Mouse (Mus musculus): ENCODE measurements at regions not wholly inside any gene's neighbourhood (a gene's known extent, or its start where the extent isn't known, plus 50 kb on each side); places are given as distances from the start of the nearest gene placed in this dataset.

- TF ChIP-seq CTCF (conservative IDR thresholded peaks at IDR 0.05; ENCODE audit: low read length) = peak; percentile 70
- TF ChIP-seq NANOG (IDR thresholded peaks at IDR 0.05; ENCODE audit: borderline replicate concordance, low read length) = no peak
- TF ChIP-seq POU5F1 (IDR thresholded peaks at IDR 0.05; ENCODE audit: borderline replicate concordance, low read length) = no peak
- no peaks in the 10 kb centered on the region for H3K27me3 ChIP-seq (ENCODE audit: insufficient read depth, low read length)
- no peak overlapping the region for H3K4me3 ChIP-seq (replicated peaks; ENCODE audit: low read length)
- H3K36me3 ChIP-seq (ENCODE audit: insufficient read depth, low read length) = no peaks in the 10 kb centered on the region
- H3K4me1 ChIP-seq (replicated peaks; ENCODE audit: low read depth, low read length) = no peaks in the 10 kb centered on the region
- no peaks in the 10 kb centered on the region for H3K9me3 ChIP-seq (ENCODE audit: low read length)
These were observed 221.2 kb downstream of the Myh15 start for GRCm38 (mm10) chr16:49278478-49278877.

GRCm38 (mm10) chr16:49288096-49288714 is 230.9 kb downstream of the Myh15 start:
- no peak overlapping the region for H3K4me3 ChIP-seq (replicated peaks; ENCODE audit: low read length)
- no peak for TF ChIP-seq POU5F1 (IDR thresholded peaks at IDR 0.05; ENCODE audit: borderline replicate concordance, low read length)
- TF ChIP-seq CTCF (conservative IDR thresholded peaks at IDR 0.05; ENCODE audit: low read length) = no peak
- no peaks in the 10 kb centered on the region for H3K27me3 ChIP-seq (ENCODE audit: insufficient read depth, low read length)
- no peaks in the 10 kb centered on the region for H3K36me3 ChIP-seq (ENCODE audit: insufficient read depth, low read length)
- H3K9me3 ChIP-seq (ENCODE audit: low read length) = no peaks in the 10 kb centered on the region
- no peaks in the 10 kb centered on the region for H3K4me1 ChIP-seq (replicated peaks; ENCODE audit: low read depth, low read length)

GRCm38 (mm10) chr16:49289200-49290079 is 232.2 kb downstream of the Myh15 start:
- Histone ChIP-seq H3K4me3 (replicated peaks; ENCODE audit: low read length) (no peak overlapping the region), H3K27me3 (ENCODE audit: insufficient read depth, low read length) (no peaks in the 10 kb centered on the region), H3K4me1 (replicated peaks; ENCODE audit: low read depth, low read length) (no peaks in the 10 kb centered on the region), H3K9me3 (ENCODE audit: low read length) (no peaks in the 10 kb centered on the region), H3K36me3 (ENCODE audit: insufficient read depth, low read length) (no peaks in the 10 kb centered on the region)
- no peak for TF ChIP-seq NANOG (IDR thresholded peaks at IDR 0.05; ENCODE audit: borderline replicate concordance, low read length)

GRCm38 (mm10) chr16:49303612-49304307 is 246.5 kb downstream of the Myh15 start:
- TF ChIP-seq POU5F1 (IDR thresholded peaks at IDR 0.05; ENCODE audit: borderline replicate concordance, low read length) = no peak
- no peak for TF ChIP-seq CTCF (conservative IDR thresholded peaks at IDR 0.05; ENCODE audit: low read length)
- no peak for TF ChIP-seq NANOG (IDR thresholded peaks at IDR 0.05; ENCODE audit: borderline replicate concordance, low read length)

GRCm38 (mm10) chr16:49304354-49304753 is 247.1 kb downstream of the Myh15 start:
- no peak for TF ChIP-seq POU5F1 (IDR thresholded peaks at IDR 0.05; ENCODE audit: borderline replicate concordance, low read length)
- TF ChIP-seq NANOG (IDR thresholded peaks at IDR 0.05; ENCODE audit: borderline replicate concordance, low read length) = no peak
- TF ChIP-seq CTCF (conservative IDR thresholded peaks at IDR 0.05; ENCODE audit: low read length) = no peak
- Histone ChIP-seq H3K27me3 (ENCODE audit: insufficient read depth, low read length) (no peaks in the 10 kb centered on the region), H3K4me3 (replicated peaks; ENCODE audit: low read length) (no peak overlapping the region), H3K9me3 (ENCODE audit: low read length) (no peaks in the 10 kb centered on the region), H3K4me1 (replicated peaks; ENCODE audit: low read depth, low read length) (no peaks in the 10 kb centered on the region), H3K36me3 (ENCODE audit: insufficient read depth, low read length) (no peaks in the 10 kb centered on the region)

More at GRCm38 (mm10) chr16:49303612-49304307, 246.5 kb downstream of the Myh15 start:
- H3K9me3 ChIP-seq (ENCODE audit: low read length) = no peaks in the 10 kb centered on the region
- H3K36me3 ChIP-seq (ENCODE audit: insufficient read depth, low read length) = no peaks in the 10 kb centered on the region
- no peak overlapping the region for H3K4me3 ChIP-seq (replicated peaks; ENCODE audit: low read length)
- H3K4me1 ChIP-seq (replicated peaks; ENCODE audit: low read depth, low read length) = no peaks in the 10 kb centered on the region
- no peaks in the 10 kb centered on the region for H3K27me3 ChIP-seq (ENCODE audit: insufficient read depth, low read length)

- TF ChIP-seq NANOG (IDR thresholded peaks at IDR 0.05; ENCODE audit: borderline replicate concordance, low read length) (no peak), POU5F1 (IDR thresholded peaks at IDR 0.05; ENCODE audit: borderline replicate concordance, low read length) (no peak), CTCF (conservative IDR thresholded peaks at IDR 0.05; ENCODE audit: low read length) (no peak)
- no peaks in the 10 kb centered on the region; the same call in 1 of the 2 replicates for H3K9me3 ChIP-seq (ENCODE audit: low read length)
- H3K36me3 ChIP-seq (ENCODE audit: insufficient read depth, low read length) = no peaks in the 10 kb centered on the region
- H3K4me1 ChIP-seq (replicated peaks; ENCODE audit: low read depth, low read length) = no peaks in the 10 kb centered on the region
- H3K4me3 ChIP-seq (replicated peaks; ENCODE audit: low read length) = no peak overlapping the region
- H3K27me3 ChIP-seq (ENCODE audit: insufficient read depth, low read length) = no peaks in the 10 kb centered on the region
These were observed 259.8 kb downstream of the Myh15 start for GRCm38 (mm10) chr16:49317061-49317460.

- Histone ChIP-seq H3K9me3 (ENCODE audit: low read length) (no peaks in the 10 kb centered on the region; the same call in 1 of the 2 replicates), H3K27me3 (ENCODE audit: insufficient read depth, low read length) (no peaks in the 10 kb centered on the region), H3K4me1 (replicated peaks; ENCODE audit: low read depth, low read length) (no peaks in the 10 kb centered on the region), H3K36me3 (ENCODE audit: insufficient read depth, low read length) (no peaks in the 10 kb centered on the region), H3K4me3 (replicated peaks; ENCODE audit: low read length) (no peak overlapping the region)
- TF ChIP-seq CTCF (conservative IDR thresholded peaks at IDR 0.05; ENCODE audit: low read length) (no peak), NANOG (IDR thresholded peaks at IDR 0.05; ENCODE audit: borderline replicate concordance, low read length) (no peak), POU5F1 (IDR thresholded peaks at IDR 0.05; ENCODE audit: borderline replicate concordance, low read length) (no peak)
These were observed 261.9 kb downstream of the Myh15 start for GRCm38 (mm10) chr16:49319047-49319678.

- no peaks in the 10 kb centered on the region for H3K36me3 ChIP-seq (ENCODE audit: insufficient read depth, low read length)
- no peaks in the 10 kb centered on the region for H3K9me3 ChIP-seq (ENCODE audit: low read length)
- no peaks in the 10 kb centered on the region for H3K27me3 ChIP-seq (ENCODE audit: insufficient read depth, low read length)
- no peak overlapping the region for H3K4me3 ChIP-seq (replicated peaks; ENCODE audit: low read length)
- H3K4me1 ChIP-seq (replicated peaks; ENCODE audit: low read depth, low read length) = no peaks in the 10 kb centered on the region
- TF ChIP-seq POU5F1 (IDR thresholded peaks at IDR 0.05; ENCODE audit: borderline replicate concordance, low read length) (no peak), CTCF (conservative IDR thresholded peaks at IDR 0.05; ENCODE audit: low read length) (no peak), NANOG (IDR thresholded peaks at IDR 0.05; ENCODE audit: borderline replicate concordance, low read length) (no peak)
These were observed 262.5 kb downstream of the Myh15 start for GRCm38 (mm10) chr16:49319774-49320173.

All from E14TG2a.4 (cell line).